Mouse (Mus musculus): Measurements from ENCODE around the gene Gnpda2. TPM values are rescaled to one million over a fixed set of nuclear protein-coding genes. Genes with fewer than 3 reads are reported as not detected.
A peak's percentile ranks its signal among the peaks of the same experiment; 100 is the strongest.

Gene Gnpda2
- 28.3 and 28.7 TPM in 2 replicates for polyA plus RNA-seq (2014; fragmentation: Nextera tagmentation; extraction: Ambion mirVana)

DNA sequence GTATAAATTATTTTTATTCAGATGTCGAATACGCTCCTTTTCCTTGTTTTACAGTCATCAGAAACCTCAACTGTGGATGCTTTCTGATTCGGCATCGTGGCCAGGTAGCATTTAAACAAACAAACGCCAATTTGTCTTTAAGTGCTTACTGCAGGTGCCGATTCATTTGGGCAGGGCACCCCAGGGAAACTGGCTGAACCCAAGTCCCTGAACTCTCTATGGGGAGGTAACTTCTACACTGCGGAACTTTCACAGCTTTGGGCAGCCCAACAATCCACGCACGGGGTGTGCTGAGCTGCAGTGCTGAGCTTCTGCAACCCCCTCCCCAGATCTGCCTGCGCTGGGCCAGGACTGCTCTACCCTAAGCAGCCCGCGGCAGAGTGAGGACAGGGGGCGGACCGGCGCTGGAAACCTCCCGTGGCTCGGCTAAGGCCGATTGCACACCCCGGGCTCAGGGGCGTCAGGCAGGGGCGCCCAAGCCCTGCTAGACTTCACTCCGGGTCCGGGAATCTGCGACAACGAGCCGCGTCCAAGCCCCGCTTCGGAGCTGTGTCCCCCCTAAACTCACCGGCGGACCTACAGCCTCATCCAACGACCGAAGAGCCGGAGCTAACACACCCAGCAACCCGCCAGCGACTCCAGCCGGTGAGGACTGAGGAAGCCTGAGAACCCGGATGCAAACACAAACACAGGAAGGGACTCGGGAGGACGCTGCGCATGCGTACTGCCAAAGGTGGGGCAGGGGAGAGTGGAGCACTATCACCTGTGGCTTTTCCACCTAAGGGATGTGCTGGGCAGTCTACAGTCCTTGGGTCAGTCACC, at the start of gene Gnpda2:
Gnpda2 (minus strand) TSS at position 701 of the 822 bp plus-strand sequence.
- peak; percentile 91 for DNase-seq (ENCODE audit: low spot score)
- Histone ChIP-seq H3K9ac (ENCODE audit: low read length) (peak within 1 kb of the TSS; percentile 87), H3K27me3 (ENCODE audit: control insufficient read depth, insufficient read depth, low read length) (no peaks in the 10 kb centered on the region), H3K4me1 (ENCODE audit: control insufficient read depth, insufficient read depth, low read length) (no peaks in the 10 kb centered on the region), H3K4me3 (ENCODE audit: low read depth, low read length) (peak within 1 kb of the TSS; percentile 68), H3K9me3 (ENCODE audit: control insufficient read depth, low read length) (no peaks in the 10 kb centered on the region), H3K36me3 (ENCODE audit: control insufficient read depth, insufficient read depth, low read length) (no peaks in the 10 kb centered on the region), H3K27ac (replicated peaks; ENCODE audit: low read depth, low read length) (peak within 1 kb of the TSS; percentile 70; the same call in 1 of the 2 replicates), H3K4me2 (ENCODE audit: low read depth, severe bottlenecking) (peak within 1 kb of the TSS; percentile 63)
- ATAC-seq (ENCODE audit: insufficient number of reproducible peaks, low FRiP score, low TSS enrichment, low read depth), result peak; percentile 96
- 5% methylated on average over 42 of the region's 42 CpGs for WGBS

DNA sequence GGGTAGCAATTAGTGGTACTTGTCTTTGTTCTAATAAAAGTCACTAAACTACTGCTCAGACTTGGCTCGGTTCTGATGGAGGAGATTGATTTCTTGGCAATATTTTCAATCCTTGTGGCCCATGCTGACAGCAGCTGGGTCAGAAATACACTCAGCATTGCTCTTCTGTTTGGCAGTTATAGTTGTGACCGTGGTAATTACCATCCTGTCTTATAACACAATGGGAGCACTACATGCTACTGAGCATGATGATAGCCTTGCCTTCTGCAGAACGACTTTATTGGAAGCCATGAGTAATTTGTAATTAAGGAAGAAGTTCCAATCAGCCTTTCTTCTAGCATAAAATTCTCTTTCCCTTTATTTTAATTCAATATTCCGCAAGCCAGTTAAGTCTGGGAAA, 42.6 kb upstream of the Gnpda2 start:
- no peaks in the 10 kb centered on the region for H3K9me3 ChIP-seq (ENCODE audit: control insufficient read depth, low read length)
- H3K9ac ChIP-seq (ENCODE audit: low read length), result no peak overlapping the region
- H3K4me3 ChIP-seq (ENCODE audit: low read depth, low read length), result no peak overlapping the region
- ATAC-seq (ENCODE audit: insufficient number of reproducible peaks, low FRiP score, low TSS enrichment, low read depth), result no peak
- no peaks in the 10 kb centered on the region for H3K36me3 ChIP-seq (ENCODE audit: control insufficient read depth, insufficient read depth, low read length)
- WGBS, result 75% methylated on average over 4 of the region's 4 CpGs
- H3K4me2 ChIP-seq (ENCODE audit: low read depth, severe bottlenecking), result no peak overlapping the region
- no peaks in the 10 kb centered on the region for H3K27me3 ChIP-seq (ENCODE audit: control insufficient read depth, insufficient read depth, low read length)
- no peaks in the 10 kb centered on the region for H3K4me1 ChIP-seq (ENCODE audit: control insufficient read depth, insufficient read depth, low read length)
- H3K27ac ChIP-seq (replicated peaks; ENCODE audit: low read depth, low read length), result no peak overlapping the region
- no peak for DNase-seq (ENCODE audit: low spot score)

DNA sequence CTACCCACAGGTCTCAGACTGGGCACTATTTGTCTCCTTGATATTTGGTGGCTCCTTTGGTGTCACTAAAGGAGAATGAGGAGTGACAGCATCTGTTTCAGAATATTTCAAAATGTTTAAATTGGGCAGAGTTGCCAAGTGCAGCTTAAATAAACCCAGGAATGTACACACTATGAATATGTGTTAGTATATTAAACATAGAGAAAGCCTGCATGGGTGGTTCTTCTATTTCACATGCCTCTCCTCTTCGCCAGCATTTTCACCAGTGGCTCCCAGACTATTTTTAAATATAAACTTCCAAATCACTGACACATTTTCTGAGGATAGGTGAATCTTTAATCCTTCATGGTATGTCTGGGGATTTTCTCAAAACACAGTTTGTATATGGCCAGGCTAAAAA, 28.8 kb upstream of the Gnpda2 start:
- Histone ChIP-seq H3K9ac (ENCODE audit: low read length) (no peak overlapping the region), H3K36me3 (ENCODE audit: control insufficient read depth, insufficient read depth, low read length) (no peaks in the 10 kb centered on the region), H3K4me3 (ENCODE audit: low read depth, low read length) (no peak overlapping the region), H3K4me2 (ENCODE audit: low read depth, severe bottlenecking) (no peak overlapping the region), H3K27ac (replicated peaks; ENCODE audit: low read depth, low read length) (no peak overlapping the region), H3K4me1 (ENCODE audit: control insufficient read depth, insufficient read depth, low read length) (no peaks in the 10 kb centered on the region), H3K27me3 (ENCODE audit: control insufficient read depth, insufficient read depth, low read length) (no peaks in the 10 kb centered on the region), H3K9me3 (ENCODE audit: control insufficient read depth, low read length) (no peaks in the 10 kb centered on the region)
- DNase-seq (ENCODE audit: low spot score) (no peak), ATAC-seq (ENCODE audit: insufficient number of reproducible peaks, low FRiP score, low TSS enrichment, low read depth) (no peak)
- WGBS, result 77% methylated on average over 1 of the region's 1 CpGs

DNA sequence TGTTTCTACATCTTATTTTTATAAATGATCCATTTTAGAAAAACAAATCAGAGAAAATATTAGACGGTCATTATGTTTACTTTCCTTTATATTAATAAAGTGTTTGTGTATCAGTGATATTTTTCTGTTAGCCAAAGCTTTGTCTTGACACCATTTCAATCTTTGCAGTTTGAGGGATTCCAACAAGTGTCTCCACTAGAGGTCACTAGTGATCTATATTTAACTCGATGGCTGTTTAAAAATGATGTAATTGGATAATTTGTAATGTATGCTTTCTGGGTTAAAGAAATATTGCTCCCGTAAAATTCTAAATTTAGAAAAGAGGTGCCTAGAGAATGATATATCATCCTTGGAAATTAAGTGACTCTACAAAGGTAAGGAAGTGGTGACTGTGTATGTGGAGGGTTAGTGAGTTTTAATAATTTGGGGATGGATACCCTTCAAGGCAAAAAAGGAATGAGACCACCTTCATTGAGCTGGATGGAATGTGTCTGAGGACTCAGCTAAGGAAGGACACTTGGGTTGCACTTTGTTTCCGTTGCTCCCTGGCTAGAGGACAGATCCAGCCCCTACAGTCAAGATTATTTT, 21.2 kb upstream of the Gnpda2 start:
- Histone ChIP-seq H3K36me3 (ENCODE audit: control insufficient read depth, insufficient read depth, low read length) (no peaks in the 10 kb centered on the region), H3K9me3 (ENCODE audit: control insufficient read depth, low read length) (no peaks in the 10 kb centered on the region), H3K27ac (replicated peaks; ENCODE audit: low read depth, low read length) (no peak overlapping the region), H3K4me3 (ENCODE audit: low read depth, low read length) (no peak overlapping the region), H3K4me1 (ENCODE audit: control insufficient read depth, insufficient read depth, low read length) (no peaks in the 10 kb centered on the region), H3K27me3 (ENCODE audit: control insufficient read depth, insufficient read depth, low read length) (no peaks in the 10 kb centered on the region), H3K9ac (ENCODE audit: low read length) (no peak overlapping the region), H3K4me2 (ENCODE audit: low read depth, severe bottlenecking) (no peak overlapping the region)
- 28% methylated on average over 4 of the region's 4 CpGs for WGBS
- DNase-seq (ENCODE audit: low spot score), result no peak
- ATAC-seq (ENCODE audit: insufficient number of reproducible peaks, low FRiP score, low TSS enrichment, low read depth), result no peak

DNA sequence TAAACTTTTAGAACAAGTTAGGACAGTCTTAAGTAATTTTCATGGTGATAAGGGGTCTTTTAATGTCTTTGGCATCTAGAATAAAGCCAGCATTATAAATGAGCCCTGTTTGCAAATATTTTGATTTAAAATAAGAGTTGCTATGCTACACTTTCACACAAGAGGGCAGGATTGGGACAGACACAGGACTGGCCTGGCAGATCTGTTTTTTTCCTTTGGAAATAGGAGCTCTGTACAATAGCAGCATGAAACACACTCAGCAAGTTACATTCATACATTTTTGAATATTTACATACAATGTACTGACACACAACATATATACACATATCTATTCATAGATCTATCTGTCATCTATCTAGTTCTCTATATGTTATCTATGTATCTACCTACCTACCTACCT, 8.9 kb upstream of the Gnpda2 start:
- no peaks in the 10 kb centered on the region for H3K36me3 ChIP-seq (ENCODE audit: control insufficient read depth, insufficient read depth, low read length)
- no peaks in the 10 kb centered on the region for H3K27me3 ChIP-seq (ENCODE audit: control insufficient read depth, insufficient read depth, low read length)
- DNase-seq (ENCODE audit: low spot score) (no peak), ATAC-seq (ENCODE audit: insufficient number of reproducible peaks, low FRiP score, low TSS enrichment, low read depth) (0 out of 2 replicates have a peak, but pooled peaks have one; percentile 9)
- no peak overlapping the region for H3K27ac ChIP-seq (replicated peaks; ENCODE audit: low read depth, low read length)
- no peaks in the 10 kb centered on the region for H3K9me3 ChIP-seq (ENCODE audit: control insufficient read depth, low read length)
- no peak overlapping the region for H3K9ac ChIP-seq (ENCODE audit: low read length)
- H3K4me1 ChIP-seq (ENCODE audit: control insufficient read depth, insufficient read depth, low read length), result no peaks in the 10 kb centered on the region
- no peak overlapping the region for H3K4me3 ChIP-seq (ENCODE audit: low read depth, low read length)
- no peak overlapping the region for H3K4me2 ChIP-seq (ENCODE audit: low read depth, severe bottlenecking)

DNA sequence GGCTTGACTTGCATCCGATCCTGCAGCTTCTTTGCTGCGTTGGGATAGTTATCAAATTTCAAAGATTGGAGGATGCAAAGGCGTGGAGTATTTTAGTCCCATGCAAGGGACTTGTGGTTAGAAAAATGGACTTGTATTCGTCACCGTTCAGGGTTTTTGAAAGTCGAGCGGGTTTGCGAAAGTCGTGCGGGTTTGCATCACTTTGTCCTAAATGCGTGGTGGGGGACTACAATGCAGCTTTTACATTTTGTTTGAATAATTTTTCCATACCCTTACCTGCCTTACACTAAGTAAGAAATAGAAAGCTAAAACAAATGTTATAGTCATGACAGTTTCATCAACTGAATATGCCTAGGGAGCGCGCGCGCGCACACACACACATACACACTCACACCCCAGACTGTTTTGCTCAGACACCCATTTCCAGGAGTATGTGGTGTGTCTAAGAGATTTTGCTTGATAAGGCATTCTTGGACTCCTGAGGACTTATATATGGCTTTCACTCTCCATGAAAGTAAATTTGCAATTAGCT, 34.7 kb downstream of the Gnpda2 start:
- DNase-seq (ENCODE audit: low spot score) (peak; percentile 49), ATAC-seq (ENCODE audit: insufficient number of reproducible peaks, low FRiP score, low TSS enrichment, low read depth) (peak; percentile 11; the same call in 1 of the 2 replicates)
- peak overlapping the region; percentile 97 for H3K9ac ChIP-seq (ENCODE audit: low read length)
- H3K4me3 ChIP-seq (ENCODE audit: low read depth, low read length), result peak overlapping the region; percentile 83
- no peaks in the 10 kb centered on the region for H3K36me3 ChIP-seq (ENCODE audit: control insufficient read depth, insufficient read depth, low read length)
- H3K27ac ChIP-seq (replicated peaks; ENCODE audit: low read depth, low read length), result peak overlapping the region; percentile 59; the same call in 1 of the 2 replicates
- H3K4me2 ChIP-seq (ENCODE audit: low read depth, severe bottlenecking), result peak overlapping the region; percentile 56
- H3K4me1 ChIP-seq (ENCODE audit: control insufficient read depth, insufficient read depth, low read length), result no peaks in the 10 kb centered on the region; the same call in 1 of the 2 replicates
- 11% methylated on average over 16 of the region's 16 CpGs for WGBS
- H3K9me3 ChIP-seq (ENCODE audit: control insufficient read depth, low read length), result no peaks in the 10 kb centered on the region
- no peaks in the 10 kb centered on the region for H3K27me3 ChIP-seq (ENCODE audit: control insufficient read depth, insufficient read depth, low read length)

DNA sequence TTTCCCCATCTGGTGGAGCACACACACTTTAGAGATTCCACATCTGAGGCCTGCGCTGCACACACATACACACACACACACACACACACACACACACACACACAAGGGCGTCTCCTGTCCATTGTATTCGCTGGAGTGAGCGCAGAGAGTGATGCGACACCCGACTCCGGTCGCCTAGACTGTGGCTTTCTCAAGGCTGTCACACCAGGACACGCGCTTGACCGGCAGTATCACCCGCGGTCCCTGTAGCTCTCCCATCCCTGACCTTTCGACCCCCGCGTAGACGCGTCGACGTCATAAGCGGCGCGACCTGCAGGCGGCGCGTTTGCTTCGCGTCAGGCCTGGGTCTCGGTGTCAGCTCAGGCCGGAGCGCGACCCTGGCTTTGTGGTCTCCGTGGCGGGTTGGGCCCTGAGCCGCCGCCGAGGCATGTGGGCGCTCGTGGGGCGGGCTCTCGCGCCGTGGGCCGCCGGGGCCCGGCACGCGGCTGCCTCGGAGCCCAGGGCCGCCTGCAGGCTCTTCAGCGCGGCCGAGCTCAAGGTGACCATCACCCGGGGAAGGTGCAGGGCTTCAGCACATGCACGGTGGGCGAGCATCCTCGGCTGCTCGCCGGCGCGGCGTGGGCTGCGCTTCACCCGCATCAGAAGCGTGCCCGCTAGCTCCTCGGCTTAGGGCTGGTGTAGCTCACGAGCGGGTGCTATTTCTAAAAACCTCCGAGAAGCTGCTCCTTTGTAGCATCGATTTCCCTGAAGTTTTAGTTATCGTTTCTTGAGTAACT, 35.3 kb downstream of the Gnpda2 start, which contains the start of gene Guf1:
Guf1 (plus strand) TSS at position 296 of the 776 bp plus-strand sequence.
- peak; percentile 96 for DNase-seq (ENCODE audit: low spot score)
- Histone ChIP-seq H3K9me3 (ENCODE audit: control insufficient read depth, low read length) (no peaks in the 10 kb centered on the region), H3K36me3 (ENCODE audit: control insufficient read depth, insufficient read depth, low read length) (no peaks in the 10 kb centered on the region), H3K27me3 (ENCODE audit: control insufficient read depth, insufficient read depth, low read length) (no peaks in the 10 kb centered on the region), H3K27ac (replicated peaks; ENCODE audit: low read depth, low read length) (peak within 1 kb of the TSS; percentile 59), H3K9ac (ENCODE audit: low read length) (peak within 1 kb of the TSS; percentile 97), H3K4me3 (ENCODE audit: low read depth, low read length) (peak within 1 kb of the TSS; percentile 83), H3K4me2 (ENCODE audit: low read depth, severe bottlenecking) (peak within 1 kb of the TSS; percentile 56), H3K4me1 (ENCODE audit: control insufficient read depth, insufficient read depth, low read length) (no peaks in the 10 kb centered on the region; the same call in 1 of the 2 replicates)
- 2% methylated on average over 68 of the region's 72 CpGs for WGBS
- peak; percentile 92 for ATAC-seq (ENCODE audit: insufficient number of reproducible peaks, low FRiP score, low TSS enrichment, low read depth)

DNA sequence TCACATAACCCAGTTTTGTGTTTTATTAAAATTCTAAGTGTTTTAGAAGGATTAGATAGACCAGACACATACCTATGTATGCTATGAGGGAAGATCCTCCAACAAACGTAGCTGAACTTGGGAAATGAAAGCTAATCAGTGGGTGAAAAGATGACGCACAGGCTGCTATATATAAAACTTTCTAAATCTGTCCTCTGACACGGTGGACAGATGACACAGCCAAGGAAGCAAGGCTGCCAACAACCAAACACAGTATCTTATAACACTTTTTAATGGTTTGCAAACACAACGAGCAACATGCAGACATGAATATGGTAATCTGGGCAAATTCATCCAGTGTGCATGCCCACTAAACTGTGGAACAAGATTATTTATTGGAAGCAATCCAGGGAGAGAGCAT, 49.7 kb downstream of the Gnpda2 start, which contains the start of gene Yipf7:
Yipf7 (minus strand) TSS at position 160 of the 400 bp plus-strand sequence.
- no peak for DNase-seq (ENCODE audit: low spot score)
- no peak within 1 kb of the TSS for H3K4me3 ChIP-seq (ENCODE audit: low read depth, low read length)
- no peaks in the 10 kb centered on the region for H3K9me3 ChIP-seq (ENCODE audit: control insufficient read depth, low read length)
- H3K9ac ChIP-seq (ENCODE audit: low read length), result no peak within 1 kb of the TSS
- H3K36me3 ChIP-seq (ENCODE audit: control insufficient read depth, insufficient read depth, low read length), result no peaks in the 10 kb centered on the region
- no peak for ATAC-seq (ENCODE audit: insufficient number of reproducible peaks, low FRiP score, low TSS enrichment, low read depth)
- no peaks in the 10 kb centered on the region for H3K27me3 ChIP-seq (ENCODE audit: control insufficient read depth, insufficient read depth, low read length)
- H3K4me2 ChIP-seq (ENCODE audit: low read depth, severe bottlenecking), result no peak within 1 kb of the TSS
- no peak within 1 kb of the TSS for H3K27ac ChIP-seq (replicated peaks; ENCODE audit: low read depth, low read length)
- no peaks in the 10 kb centered on the region for H3K4me1 ChIP-seq (ENCODE audit: control insufficient read depth, insufficient read depth, low read length)
- 77% methylated on average over 4 of the region's 4 CpGs for WGBS
